In the genomic region with DNA sequence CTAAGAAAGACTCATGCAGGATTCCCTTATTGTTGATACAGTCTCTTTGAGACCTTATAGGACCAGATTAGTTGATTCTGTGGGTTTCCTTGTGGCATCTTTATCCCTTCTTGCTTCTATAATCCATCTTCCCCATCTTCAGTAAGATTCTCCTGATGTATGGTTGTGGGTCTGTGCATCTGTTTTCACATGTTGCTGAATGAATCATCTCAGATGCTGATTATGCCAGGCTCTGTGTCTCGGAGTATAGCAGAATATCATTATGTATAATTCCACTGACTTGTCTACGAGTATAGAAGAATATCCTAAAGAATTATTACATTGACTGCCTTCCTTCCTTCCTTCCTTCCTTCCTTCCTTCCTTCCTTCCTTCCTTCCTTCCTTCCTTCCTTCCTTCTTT, we compare ENCODE assay signal across 25 mouse cellular contexts.
DNase-seq lines count a peak whose midpoint lies in the region; ATAC-seq and TF ChIP-seq lines count a peak whose summit lies in the region.
"Had no signal": no experiment of that assay in that cellular context is flagged by ENCODE, and none has a peak within 500 bp of the region (broad histone marks: within the 10 kb centered on the region; RNA-seq: fewer than 3 reads in every experiment).

No protein-coding gene starts in this region.

- no peak for ATAC-seq in forebrain, postnatal 0 days
- no peak for ATAC-seq in forebrain, embryonic 16.5 days
- ATAC-seq: activated CD4-positive, CD25-positive, alpha-beta regulatory T cell, adult 4 months; CD4-positive, CD25-positive, alpha-beta regulatory T cell, adult 4 months; forebrain, embryonic 13.5 days; forebrain, embryonic 15.5 days; Patski had no signal

- no peaks in the 10 kb centered on the region for H3K4me1 ChIP-seq in forebrain, postnatal 0 days (ENCODE audit: insufficient read depth)
- H3K4me1 ChIP-seq in forebrain, embryonic 16.5 days (replicated peaks; ENCODE audit: control insufficient read depth, insufficient read depth, low read length): no peaks in the 10 kb centered on the region
- no peaks in the 10 kb centered on the region for H3K4me1 ChIP-seq in hindbrain, embryonic 10.5 days (replicated peaks)
- H3K4me1 ChIP-seq: embryonic facial prominence, embryonic 10.5 days; embryonic facial prominence, embryonic 12.5 days; forebrain, embryonic 13.5 days; forebrain, embryonic 15.5 days had no signal

- H3K4me3 ChIP-seq in forebrain, postnatal 0 days (ENCODE audit: low read depth, low read length): no peak overlapping the region
- H3K4me3 ChIP-seq in forebrain, embryonic 16.5 days (replicated peaks; ENCODE audit: low read length): no peak overlapping the region
- H3K4me3 ChIP-seq in hindbrain, embryonic 10.5 days: no peak overlapping the region
- H3K4me3 ChIP-seq: embryonic facial prominence, embryonic 10.5 days; embryonic facial prominence, embryonic 12.5 days; forebrain, embryonic 13.5 days; forebrain, embryonic 15.5 days had no signal

- DNase-seq in forebrain, postnatal 0 days: peak; percentile 9
- peak; percentile 15 for DNase-seq in right cerebral cortex, adult 18-20 months
- DNase-seq in right cerebral cortex, postnatal 25 days: no peak
- peak; percentile 38 for DNase-seq in telencephalon, adult 2 months (ENCODE audit: low read depth, low spot score)
- DNase-seq in hindbrain, embryonic 10.5 days (ENCODE audit: low spot score): no peak
- DNase-seq: adrenal gland, adult 8-10 months; adrenal gland, postnatal 14 days; adrenal gland, postnatal 36 days; B cell, adult 2 months; cerebellum, adult 11 months; cerebellum, adult 18-20 months; cerebellum, adult 8-10 months; cerebellum, adult 9-11 months; cerebellum, postnatal 14 days; cerebellum, postnatal 36 days had no signal

- no peak overlapping the region for H3K9ac ChIP-seq in forebrain, postnatal 0 days
- H3K9ac ChIP-seq in forebrain, embryonic 16.5 days (replicated peaks; ENCODE audit: low read depth, low read length): no peak overlapping the region
- H3K9ac ChIP-seq: embryonic facial prominence, embryonic 12.5 days; forebrain, embryonic 13.5 days; forebrain, embryonic 15.5 days had no signal

- no peaks in the 10 kb centered on the region for H3K27me3 ChIP-seq in forebrain, postnatal 0 days (ENCODE audit: insufficient read depth, low read length)
- no peaks in the 10 kb centered on the region for H3K27me3 ChIP-seq in forebrain, embryonic 16.5 days (replicated peaks; ENCODE audit: control insufficient read depth, insufficient read depth, low read length)
- no peaks in the 10 kb centered on the region for H3K27me3 ChIP-seq in hindbrain, embryonic 10.5 days (ENCODE audit: insufficient read depth, poor library complexity, severe bottlenecking)
- H3K27me3 ChIP-seq: CH12.LX; embryonic facial prominence, embryonic 12.5 days; forebrain, embryonic 13.5 days; forebrain, embryonic 15.5 days had no signal

- TF ChIP-seq CTCF in forebrain, postnatal 0 days (IDR thresholded peaks at IDR 0.05; ENCODE audit: low read depth): no peak

- H3K9me3 ChIP-seq in forebrain, postnatal 0 days (ENCODE audit: low read length): no peaks in the 10 kb centered on the region
- no peaks in the 10 kb centered on the region for H3K9me3 ChIP-seq in forebrain, embryonic 16.5 days (ENCODE audit: control insufficient read depth, low read length)
- no peaks in the 10 kb centered on the region for H3K9me3 ChIP-seq in hindbrain, embryonic 10.5 days
- H3K9me3 ChIP-seq: embryonic facial prominence, embryonic 10.5 days; embryonic facial prominence, embryonic 12.5 days; forebrain, embryonic 13.5 days; forebrain, embryonic 15.5 days; G1E had no signal

- H3K4me2 ChIP-seq in forebrain, postnatal 0 days (ENCODE audit: low read depth): no peak overlapping the region
- no peak overlapping the region for H3K4me2 ChIP-seq in forebrain, embryonic 16.5 days (ENCODE audit: low read length)
- H3K4me2 ChIP-seq: embryonic facial prominence, embryonic 12.5 days; forebrain, embryonic 13.5 days; forebrain, embryonic 15.5 days had no signal

- WGBS in forebrain, postnatal 0 days: 54% methylated on average over 2 of the region's 2 CpGs
- 81% methylated on average over 2 of the region's 2 CpGs for WGBS in forebrain, embryonic 16.5 days
- 83% methylated on average over 2 of the region's 2 CpGs for WGBS in hindbrain, embryonic 10.5 days

- no peak overlapping the region for H3K27ac ChIP-seq in forebrain, postnatal 0 days (ENCODE audit: low read depth, low read length)
- no peak overlapping the region for H3K27ac ChIP-seq in forebrain, embryonic 16.5 days (ENCODE audit: low read length)
- H3K27ac ChIP-seq in hindbrain, embryonic 10.5 days: no peak overlapping the region
- H3K27ac ChIP-seq: embryonic facial prominence, embryonic 10.5 days; embryonic facial prominence, embryonic 12.5 days; forebrain, embryonic 13.5 days; forebrain, embryonic 15.5 days had no signal

- no peaks in the 10 kb centered on the region for H3K36me3 ChIP-seq in forebrain, postnatal 0 days (ENCODE audit: insufficient read depth)
- no peaks in the 10 kb centered on the region for H3K36me3 ChIP-seq in forebrain, embryonic 16.5 days (ENCODE audit: control insufficient read depth, insufficient read depth)
- H3K36me3 ChIP-seq in hindbrain, embryonic 10.5 days: no peaks in the 10 kb centered on the region
- H3K36me3 ChIP-seq: embryonic facial prominence, embryonic 10.5 days; embryonic facial prominence, embryonic 12.5 days; forebrain, embryonic 15.5 days; G1E had no signal

Comparison
In these comparisons a context has a peak if more than half of its experiments do, and no peak if none do; other contexts are left out.
1. DNase-seq: peak in forebrain, postnatal 0 days (single experiment), right cerebral cortex, adult 18-20 months (single experiment) and telencephalon, adult 2 months (single experiment); none in right cerebral cortex, postnatal 25 days (single experiment) and hindbrain, embryonic 10.5 days (single experiment).